Mouse (Mus musculus) lung, postnatal 0 days (tissue): ENCODE data around the gene Plpp2.

Experiments
- CTCF ChIP-seq: IDR thresholded peaks from 2 replicates; pipeline ENCODE4 v1.5.1; 2016; ENCODE audit warnings: antibody characterized with exemption, mild to moderate bottlenecking
- EP300 ChIP-seq: IDR thresholded peaks from 2 replicates; pipeline ENCODE4 v1.6.1; 2016; ENCODE audit warnings: antibody characterized with exemption, mild to moderate bottlenecking, control low read depth

GRCm38 (mm10) chr10:79530721-79531120, 2.9 kb downstream of the Plpp2 start:
- TF ChIP-seq CTCF (no peak), EP300 (no peak)
